Mouse (Mus musculus) heart, embryonic 14.5 days (tissue): Measurements from ENCODE around the gene Ppp6r2. TPM values are rescaled to one million over a fixed set of nuclear protein-coding genes. Genes with fewer than 3 reads are reported as not detected.

Source experiments
- ATAC-seq: fragments of 200-750 bp; cut with Nextera tagmentation; 2 replicates; pipeline ENCODE4 v1.8.0; 2017; ENCODE audit warnings: low read depth, moderate TSS enrichment; ENCODE audit not compliant: insufficient number of reproducible peaks, insufficient read depth, low FRiP score
- H3K27ac ChIP-seq, 2 experiments: fragments of 200-500 bp in 1 of 2; fragments of 300-500 bp in 1 of 2; sonication (generic) in 1 of 2; replicated peaks in 1 of 2; 2 replicates each; pipeline ENCODE4 v1.5.1; 2012 to 2014; ENCODE audit warnings: low read depth in 2 of 2, low read length in 2 of 2, control low read depth in 1 of 2, mild to moderate bottlenecking in 1 of 2, mixed read lengths in 1 of 2; ENCODE audit not compliant: control insufficient read depth in 1 of 2, insufficient read depth in 1 of 2
- H3K27me3 ChIP-seq: fragments of 300-500 bp; sonication (generic); 2 replicates; pipeline ENCODE4 v1.6.1; 2014; ENCODE audit warnings: mild to moderate bottlenecking, low read length, control low read depth; ENCODE audit not compliant: control insufficient read depth, insufficient read depth
- H3K36me3 ChIP-seq: fragments of 300-500 bp; sonication (generic); 2 replicates; pipeline ENCODE4 v1.6.1; 2014; ENCODE audit warnings: mild to moderate bottlenecking, control low read depth, low read length, mixed read lengths; ENCODE audit not compliant: control insufficient read depth, insufficient read depth
- H3K4me1 ChIP-seq, 2 experiments: fragments of 200-500 bp in 1 of 2; fragments of 300-500 bp in 1 of 2; sonication (generic) in 1 of 2; 2 replicates each; pipeline ENCODE4 v1.6.1; 2012 to 2014; ENCODE audit warnings: low read length in 2 of 2, control low read depth in 1 of 2, mixed read lengths in 1 of 2; ENCODE audit not compliant: control insufficient read depth in 2 of 2, insufficient read depth in 2 of 2
- H3K4me2 ChIP-seq: fragments of 300-500 bp; sonication (generic); 2 replicates; pipeline ENCODE4 v1.6.1; 2014; ENCODE audit warnings: mild to moderate bottlenecking, low read length
- H3K4me3 ChIP-seq, 2 experiments: fragments of 200-500 bp in 1 of 2; fragments of 300-500 bp in 1 of 2; sonication (generic) in 1 of 2; 2 replicates each; pipeline ENCODE4 v1.5.1; 2012 to 2014; ENCODE audit warnings: low read length in 2 of 2, mild to moderate bottlenecking in 2 of 2, control low read depth in 1 of 2, low read depth in 1 of 2, moderate library complexity in 1 of 2; ENCODE audit not compliant: control insufficient read depth in 1 of 2, insufficient read depth in 1 of 2
- H3K9ac ChIP-seq: fragments of 300-500 bp; sonication (generic); 2 replicates; pipeline ENCODE4 v1.6.1; 2014; ENCODE audit warnings: mild to moderate bottlenecking, low read length
- H3K9me3 ChIP-seq: fragments of 300-500 bp; sonication (generic); 2 replicates; pipeline ENCODE4 v1.6.1; 2016; ENCODE audit warnings: low read length, control low read depth; ENCODE audit not compliant: control insufficient read depth
- WGBS: fragments of 180-500 bp; shearing (Covaris S2); extraction: QIAGEN DNeasy Blood & Tissue Kit; methylation state at CpG from one replicate; pipeline ENCODE4 v1.1.7; 2014; 5-methylcytosine and 5-hydroxymethylcytosine counted together
- microRNA-seq: library from miRNA; unstranded; fragments of <30 nt; microRNA quantifications from one replicate; pipeline ENCODE4, GENCODE M21; 2016
- polyA plus RNA-seq: library from polyadenylated mRNA; unstranded; fragments of >200 nt; fragmentation: Nextera tagmentation; extraction: Ambion mirVana; gene quantifications from 2 replicates; pipeline ENCODE4 v1.2.1, GENCODE M21; 2014

Ppp6r2 gene
- polyA plus RNA-seq, 1 experiment from 2014 or later, result 22.9 TPM

- ATAC-seq, result no peak
- Histone ChIP-seq H3K4me2 (0 out of 2 replicates have a peak overlapping the region, but pooled peaks have one; percentile 62), H3K27ac (no peak overlapping the region), H3K36me3 (no peaks in the 10 kb centered on the region), H3K27me3 (peaks cover 16% of the 10 kb centered on the region), H3K9me3 (no peaks in the 10 kb centered on the region), H3K9ac (no peak overlapping the region), H3K4me1 (peaks cover 4 to 8% of the 10 kb centered on the region in 2 experiments; a peak in 1 of 4 replicates), H3K4me3 (no peak overlapping the region)
- 86% methylated on average over 4 of the region's 4 CpGs for WGBS
Observed at GRCm38 (mm10) chr15:89323656-89324055, 112.3 kb downstream of the Ppp6r2 start.

GRCm38 (mm10) chr15:89326441-89326840, 115.1 kb downstream of the Ppp6r2 start:
- H3K4me3 ChIP-seq, result no peak overlapping the region
- no peak overlapping the region for H3K9ac ChIP-seq
- H3K27ac ChIP-seq, result no peak overlapping the region
- ATAC-seq, result no peak
- H3K36me3 ChIP-seq, result no peaks in the 10 kb centered on the region
- H3K4me1 ChIP-seq, result peaks cover 4 to 8% of the 10 kb centered on the region in 2 experiments; a peak in 1 of 4 replicates
- H3K27me3 ChIP-seq, result peaks cover 16% of the 10 kb centered on the region
- WGBS, result 59% methylated on average over 5 of the region's 5 CpGs
- no peaks in the 10 kb centered on the region for H3K9me3 ChIP-seq
- H3K4me2 ChIP-seq, result no peak overlapping the region

DNA sequence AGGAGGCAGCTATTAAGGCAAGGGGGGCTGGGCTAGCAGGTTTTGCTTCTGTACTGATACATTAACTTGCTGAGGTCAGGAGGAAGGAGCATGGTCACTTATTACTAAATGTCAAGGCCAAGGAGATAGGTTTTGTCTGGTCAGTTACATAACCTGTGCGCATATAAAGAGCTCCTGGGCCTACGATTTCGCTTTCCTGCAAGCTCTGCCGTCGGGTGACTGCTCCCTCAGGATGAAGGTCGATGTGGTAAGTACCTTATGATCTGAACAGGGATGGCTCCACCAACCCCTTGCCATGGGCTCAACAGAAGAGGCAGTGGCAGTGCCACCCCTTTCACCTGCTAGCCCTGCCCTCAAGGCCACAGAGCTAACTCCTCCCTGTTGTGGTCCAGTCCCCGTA, 122.9 kb downstream of the Ppp6r2 start, which contains the start of gene Miox:
Gene Miox (plus strand): TSS at position 128 of the 400 bp plus-strand sequence.
- Histone ChIP-seq H3K27ac (no peak within 1 kb of the TSS), H3K36me3 (no peaks in the 10 kb centered on the region), H3K9ac (no peak within 1 kb of the TSS), H3K4me2 (no peak within 1 kb of the TSS), H3K4me1 (no peaks in the 10 kb centered on the region), H3K9me3 (no peaks in the 10 kb centered on the region), H3K27me3 (no peaks in the 10 kb centered on the region), H3K4me3 (no peak within 1 kb of the TSS)
- ATAC-seq, result no peak
- WGBS, result 83% methylated on average over 7 of the region's 7 CpGs

DNA sequence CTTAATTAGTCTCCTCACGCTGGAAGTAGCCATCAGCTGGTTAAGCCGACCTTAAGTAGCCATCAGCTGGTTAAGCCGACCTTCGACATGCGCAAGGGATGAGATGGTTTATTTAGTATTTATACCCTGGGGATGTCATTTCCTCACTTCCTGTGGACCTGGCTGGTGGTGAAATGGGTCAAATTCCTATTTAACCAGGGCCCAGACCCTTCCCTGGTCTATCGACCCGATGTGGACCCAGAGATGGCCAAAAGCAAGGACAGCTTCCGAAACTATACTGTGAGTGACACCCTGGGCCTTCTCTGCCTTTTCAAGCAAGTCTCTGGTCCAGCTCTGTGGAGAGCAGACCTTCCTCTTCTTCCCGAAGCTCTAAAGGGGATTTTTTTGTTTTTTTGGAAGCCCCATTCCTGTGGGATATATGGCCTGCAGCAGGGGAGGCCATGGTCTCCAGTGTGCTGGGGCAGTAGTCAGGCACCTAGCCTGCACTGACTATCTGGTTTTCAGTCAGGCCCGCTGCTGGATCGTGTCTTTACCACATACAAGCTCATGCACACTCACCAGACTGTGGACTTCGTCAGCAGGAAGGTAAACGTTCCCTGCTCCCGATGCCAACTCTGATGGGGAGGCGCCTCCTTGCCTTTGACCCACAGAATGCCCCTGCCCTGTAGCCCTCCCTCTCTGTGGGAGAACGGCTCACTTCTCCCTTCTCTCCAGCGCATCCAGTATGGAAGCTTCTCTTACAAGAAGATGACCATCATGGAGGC, 123.6 kb downstream of the Ppp6r2 start:
- no peaks in the 10 kb centered on the region for H3K4me1 ChIP-seq
- no peaks in the 10 kb centered on the region for H3K36me3 ChIP-seq
- no peak overlapping the region for H3K9ac ChIP-seq
- 78% methylated on average over 17 of the region's 17 CpGs for WGBS
- H3K4me3 ChIP-seq, result no peak overlapping the region
- ATAC-seq, result no peak
- H3K9me3 ChIP-seq, result no peaks in the 10 kb centered on the region
- no peak overlapping the region for H3K4me2 ChIP-seq
- H3K27me3 ChIP-seq, result no peaks in the 10 kb centered on the region
- no peak overlapping the region for H3K27ac ChIP-seq

GRCm38 (mm10) chr15:89336422-89336821, 125.1 kb downstream of the Ppp6r2 start:
- no peak overlapping the region for H3K9ac ChIP-seq
- H3K4me2 ChIP-seq, result no peak overlapping the region
- H3K4me1 ChIP-seq, result no peaks in the 10 kb centered on the region
- ATAC-seq, result no peak
- no peak overlapping the region for H3K4me3 ChIP-seq
- H3K9me3 ChIP-seq, result no peaks in the 10 kb centered on the region
- WGBS, result 77% methylated on average over 14 of the region's 14 CpGs
- no peaks in the 10 kb centered on the region for H3K27me3 ChIP-seq
- no peak overlapping the region for H3K27ac ChIP-seq
- no peaks in the 10 kb centered on the region for H3K36me3 ChIP-seq

Small RNA genes within 50 kb of the gene (microRNA-seq; reads per million reads assigned to microRNA genes)
- gene Mir6958 (4.5 reads per million, percentile 12 among the genes with 10 or more reads in this experiment), gene Mir6959 (not detected), gene Mir7118 (not detected)

Other genes with a start within 250 kb of the Ppp6r2 start
- not detected in 2 replicates for gene Mlc1, start 232.5 kb upstream of the Ppp6r2 start, polyA plus RNA-seq
- 86.2 and 92.8 TPM in 2 replicates for gene Mov10l1, start 228.6 kb upstream of the Ppp6r2 start, polyA plus RNA-seq
- 2.3 and 2.6 TPM in 2 replicates for gene Panx2, start 151.8 kb upstream of the Ppp6r2 start, polyA plus RNA-seq
- gene Trabd, start 136.4 kb upstream of the Ppp6r2 start, polyA plus RNA-seq, result 51.6 and 51.9 TPM in 2 replicates
- 14.0 and 16.4 TPM in 2 replicates for gene Selenoo, start 122.5 kb upstream of the Ppp6r2 start, polyA plus RNA-seq
- gene Tubgcp6, start 88.4 kb upstream of the Ppp6r2 start, polyA plus RNA-seq, result 10.9 and 11.3 TPM in 2 replicates
- gene Hdac10, start 82.9 kb upstream of the Ppp6r2 start, polyA plus RNA-seq, result 11.0 and 11.5 TPM in 2 replicates
- gene Mapk12, start 70.8 kb upstream of the Ppp6r2 start, polyA plus RNA-seq, result 21.0 and 23.0 TPM in 2 replicates
- 2.5 and 3.2 TPM in 2 replicates for gene Mapk11, start 61.9 kb upstream of the Ppp6r2 start, polyA plus RNA-seq
- gene Plxnb2, start 30.8 kb upstream of the Ppp6r2 start, polyA plus RNA-seq, result 87.4 and 99.3 TPM in 2 replicates
- 14.8 and 16.6 TPM in 2 replicates for gene Dennd6b, start 15.1 kb upstream of the Ppp6r2 start, polyA plus RNA-seq
- 38.2 and 45.1 TPM in 2 replicates for gene Sbf1, start 103.8 kb downstream of the Ppp6r2 start, polyA plus RNA-seq
- gene Adm2, start 111.2 kb downstream of the Ppp6r2 start, polyA plus RNA-seq, result 0.20 and 0.40 TPM in 2 replicates
- gene Miox, start 122.8 kb downstream of the Ppp6r2 start, polyA plus RNA-seq, result not detected in 2 replicates
- 33.5 and 36.2 TPM in 2 replicates for gene Lmf2, start 144.1 kb downstream of the Ppp6r2 start, polyA plus RNA-seq
- 95.0 and 97.6 TPM in 2 replicates for gene Ncaph2, start 144.2 kb downstream of the Ppp6r2 start, polyA plus RNA-seq
- 7.9 and 9.4 TPM in 2 replicates for gene Sco2, start 162.3 kb downstream of the Ppp6r2 start, polyA plus RNA-seq
- 1.2 and 1.6 TPM in 2 replicates for gene Tymp, start 165.5 kb downstream of the Ppp6r2 start, polyA plus RNA-seq
- 0.36 and 0.76 TPM in 2 replicates for gene Odf3b, start 167.7 kb downstream of the Ppp6r2 start, polyA plus RNA-seq
- gene Klhdc7b, start 173.4 kb downstream of the Ppp6r2 start, polyA plus RNA-seq, result not detected in 2 replicates
- not detected in 2 replicates for gene Syce3, start 198.9 kb downstream of the Ppp6r2 start, polyA plus RNA-seq
- 190 and 218 TPM in 2 replicates for gene Cpt1b, start 214.3 kb downstream of the Ppp6r2 start, polyA plus RNA-seq
- gene C730034F03Rik, start 218.0 kb downstream of the Ppp6r2 start, polyA plus RNA-seq, result 3.1 and 3.2 TPM in 2 replicates
- 0.53 and 0.59 TPM in 2 replicates for gene Gm44502, start 218.1 kb downstream of the Ppp6r2 start, polyA plus RNA-seq
- gene Chkb, start 218.4 kb downstream of the Ppp6r2 start, polyA plus RNA-seq, result 68.9 and 75.0 TPM in 2 replicates
- 0.41 and 0.42 TPM in 2 replicates for gene Mapk8ip2, start 242.4 kb downstream of the Ppp6r2 start, polyA plus RNA-seq